Mouse (Mus musculus): Measurements from ENCODE around the gene Thy1. TPM values are rescaled to one million over a fixed set of nuclear protein-coding genes. Genes with fewer than 3 reads are reported as not detected.

Thy1 gene
- polyA plus RNA-seq, 1 experiment, result not detected

- no peaks in the 10 kb centered on the region for H3K36me3 ChIP-seq (ENCODE audit: control insufficient read depth, insufficient read depth)
- H3K27me3 ChIP-seq (ENCODE audit: control insufficient read depth, insufficient read depth, insufficient read length), result no peaks in the 10 kb centered on the region
- no peak overlapping the region for H3ac ChIP-seq (ENCODE audit: control insufficient read depth, insufficient read length, low read depth)
- no peaks in the 10 kb centered on the region for H3K79me3 ChIP-seq (ENCODE audit: low read depth)
- H3K4me3 ChIP-seq (ENCODE audit: insufficient read depth, poor library complexity, severe bottlenecking), result no peak overlapping the region
- no peaks in the 10 kb centered on the region for H3K79me2 ChIP-seq (ENCODE audit: control insufficient read depth, insufficient read depth)
- TF ChIP-seq MYOG (IDR thresholded peaks at IDR 0.05; ENCODE audit: control insufficient read depth, extremely low read depth, insufficient read length), result no peak
- TF ChIP-seq FOSL1 (IDR thresholded peaks at IDR 0.05; ENCODE audit: insufficient read depth, low read length, poor library complexity, severe bottlenecking), result no peak
- TF ChIP-seq CEBPB (IDR thresholded peaks at IDR 0.05; ENCODE audit: low read depth), result no peak
- no peak for TF ChIP-seq MAX (IDR thresholded peaks at IDR 0.05)
- TF ChIP-seq USF1 (IDR thresholded peaks at IDR 0.05; ENCODE audit: low read depth), result no peak
- TF ChIP-seq CTCF (IDR thresholded peaks at IDR 0.05; ENCODE audit: control insufficient read depth, insufficient read depth, insufficient read length), result no peak
- TF ChIP-seq MYOD1 (IDR thresholded peaks at IDR 0.05; ENCODE audit: control insufficient read depth, insufficient read length, low read depth), result no peak
These were observed 29.9 kb downstream of the Thy1 start for GRCm38 (mm10) chr9:44073115-44073514.

- Histone ChIP-seq H3K4me3 (ENCODE audit: insufficient read depth, poor library complexity, severe bottlenecking) (no peak overlapping the region), H3K36me3 (ENCODE audit: control insufficient read depth, insufficient read depth) (no peaks in the 10 kb centered on the region), H3ac (ENCODE audit: control insufficient read depth, insufficient read length, low read depth) (no peak overlapping the region), H3K79me2 (ENCODE audit: control insufficient read depth, insufficient read depth) (no peaks in the 10 kb centered on the region), H3K27me3 (ENCODE audit: control insufficient read depth, insufficient read depth, insufficient read length) (no peaks in the 10 kb centered on the region), H3K79me3 (ENCODE audit: low read depth) (no peaks in the 10 kb centered on the region)
- TF ChIP-seq MYOG (IDR thresholded peaks at IDR 0.05; ENCODE audit: control insufficient read depth, extremely low read depth, insufficient read length), result no peak
- TF ChIP-seq CTCF (IDR thresholded peaks at IDR 0.05; ENCODE audit: control insufficient read depth, insufficient read depth, insufficient read length), result no peak
- no peak for TF ChIP-seq MAX (IDR thresholded peaks at IDR 0.05)
- TF ChIP-seq CEBPB (IDR thresholded peaks at IDR 0.05; ENCODE audit: low read depth), result no peak
- no peak for TF ChIP-seq USF1 (IDR thresholded peaks at IDR 0.05; ENCODE audit: low read depth)
- TF ChIP-seq MYOD1 (IDR thresholded peaks at IDR 0.05; ENCODE audit: control insufficient read depth, insufficient read length, low read depth), result no peak
- no peak for TF ChIP-seq FOSL1 (IDR thresholded peaks at IDR 0.05; ENCODE audit: insufficient read depth, low read length, poor library complexity, severe bottlenecking)
These were observed 31.5 kb downstream of the Thy1 start for GRCm38 (mm10) chr9:44074395-44075275.

DNA sequence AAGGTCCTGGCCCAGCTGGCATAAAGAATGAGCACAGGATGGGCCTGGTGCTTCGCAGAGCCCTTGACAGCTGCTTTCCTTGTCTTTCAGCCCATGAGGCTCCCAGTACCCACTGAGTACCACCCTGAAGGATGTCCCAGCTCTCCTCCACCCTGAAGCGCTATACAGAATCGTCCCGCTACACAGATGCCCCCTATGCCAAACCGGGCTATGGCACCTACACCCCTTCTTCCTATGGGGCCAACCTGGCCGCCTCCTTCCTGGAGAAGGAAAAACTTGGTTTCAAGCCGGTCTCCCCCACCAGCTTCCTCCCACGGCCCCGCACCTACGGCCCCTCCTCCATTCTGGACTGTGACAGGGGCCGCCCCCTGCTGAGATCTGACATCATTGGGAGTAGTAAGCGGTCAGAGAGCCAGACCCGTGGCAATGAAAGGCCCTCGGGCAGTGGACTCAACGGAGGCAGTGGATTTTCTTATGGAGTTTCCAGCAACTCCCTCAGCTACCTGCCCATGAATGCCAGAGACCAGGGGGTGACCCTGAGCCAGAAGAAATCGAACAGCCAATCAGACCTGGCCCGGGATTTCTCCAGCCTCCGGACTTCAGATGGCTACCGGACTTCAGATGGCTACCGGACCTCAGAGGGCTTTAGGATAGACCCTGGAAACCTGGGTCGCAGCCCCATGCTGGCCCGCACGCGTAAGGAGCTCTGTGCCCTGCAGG lies 32.3 kb downstream of the Thy1 start:
- Histone ChIP-seq H3K4me3 (ENCODE audit: insufficient read depth, poor library complexity, severe bottlenecking) (no peak overlapping the region), H3K79me3 (ENCODE audit: low read depth) (no peaks in the 10 kb centered on the region), H3K27me3 (ENCODE audit: control insufficient read depth, insufficient read depth, insufficient read length) (no peaks in the 10 kb centered on the region), H3K79me2 (ENCODE audit: control insufficient read depth, insufficient read depth) (no peaks in the 10 kb centered on the region), H3ac (ENCODE audit: control insufficient read depth, insufficient read length, low read depth) (no peak overlapping the region), H3K36me3 (ENCODE audit: control insufficient read depth, insufficient read depth) (no peaks in the 10 kb centered on the region)
- no peak for TF ChIP-seq MYOD1 (IDR thresholded peaks at IDR 0.05; ENCODE audit: control insufficient read depth, insufficient read length, low read depth)
- TF ChIP-seq USF1 (IDR thresholded peaks at IDR 0.05; ENCODE audit: low read depth), result no peak
- TF ChIP-seq CTCF (IDR thresholded peaks at IDR 0.05; ENCODE audit: control insufficient read depth, insufficient read depth, insufficient read length), result no peak
- TF ChIP-seq MYOG (IDR thresholded peaks at IDR 0.05; ENCODE audit: control insufficient read depth, extremely low read depth, insufficient read length), result no peak
- TF ChIP-seq CEBPB (IDR thresholded peaks at IDR 0.05; ENCODE audit: low read depth), result no peak
- no peak for TF ChIP-seq MAX (IDR thresholded peaks at IDR 0.05)

- H3K27me3 ChIP-seq (ENCODE audit: control insufficient read depth, insufficient read depth, insufficient read length), result no peaks in the 10 kb centered on the region
- H3K79me3 ChIP-seq (ENCODE audit: low read depth), result no peaks in the 10 kb centered on the region
- TF ChIP-seq MAX (IDR thresholded peaks at IDR 0.05), result no peak
- no peak for TF ChIP-seq MYOD1 (IDR thresholded peaks at IDR 0.05; ENCODE audit: control insufficient read depth, insufficient read length, low read depth)
- TF ChIP-seq CEBPB (IDR thresholded peaks at IDR 0.05; ENCODE audit: low read depth), result no peak
- TF ChIP-seq FOSL1 (IDR thresholded peaks at IDR 0.05; ENCODE audit: insufficient read depth, low read length, poor library complexity, severe bottlenecking), result no peak
- TF ChIP-seq MYOG (IDR thresholded peaks at IDR 0.05; ENCODE audit: control insufficient read depth, extremely low read depth, insufficient read length), result no peak
- no peak for TF ChIP-seq CTCF (IDR thresholded peaks at IDR 0.05; ENCODE audit: control insufficient read depth, insufficient read depth, insufficient read length)
- no peak for TF ChIP-seq USF1 (IDR thresholded peaks at IDR 0.05; ENCODE audit: low read depth)
- no peaks in the 10 kb centered on the region for H3K79me2 ChIP-seq (ENCODE audit: control insufficient read depth, insufficient read depth)
- H3ac ChIP-seq (ENCODE audit: control insufficient read depth, insufficient read length, low read depth), result no peak overlapping the region
- H3K4me3 ChIP-seq (ENCODE audit: insufficient read depth, poor library complexity, severe bottlenecking), result no peak overlapping the region
- no peaks in the 10 kb centered on the region for H3K36me3 ChIP-seq (ENCODE audit: control insufficient read depth, insufficient read depth)
These were observed 33.0 kb downstream of the Thy1 start for GRCm38 (mm10) chr9:44075996-44076763.

DNA sequence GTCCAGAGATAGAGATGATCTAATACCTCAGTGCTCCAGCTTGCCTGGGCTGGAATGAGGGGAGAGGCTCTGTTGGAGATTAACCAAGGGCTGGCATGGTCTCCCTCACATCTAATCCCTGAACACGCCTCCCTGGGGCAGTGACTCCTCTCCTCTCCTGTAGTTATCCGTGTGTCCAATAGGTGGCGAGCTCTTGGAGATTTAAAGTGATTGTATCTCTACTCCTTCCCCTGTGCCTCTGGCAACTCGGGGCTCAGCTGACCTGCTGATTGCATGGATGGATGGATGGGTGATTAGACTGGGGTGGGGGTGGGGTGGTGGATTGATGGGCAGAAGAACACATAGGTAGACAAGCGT lies 33.6 kb downstream of the Thy1 start:
- H3K27me3 ChIP-seq (ENCODE audit: control insufficient read depth, insufficient read depth, insufficient read length), result no peaks in the 10 kb centered on the region
- no peaks in the 10 kb centered on the region for H3K36me3 ChIP-seq (ENCODE audit: control insufficient read depth, insufficient read depth)
- H3K4me3 ChIP-seq (ENCODE audit: insufficient read depth, poor library complexity, severe bottlenecking), result no peak overlapping the region
- no peak for TF ChIP-seq USF1 (IDR thresholded peaks at IDR 0.05; ENCODE audit: low read depth)
- TF ChIP-seq MYOD1 (IDR thresholded peaks at IDR 0.05; ENCODE audit: control insufficient read depth, insufficient read length, low read depth), result no peak
- TF ChIP-seq CTCF (IDR thresholded peaks at IDR 0.05; ENCODE audit: control insufficient read depth, insufficient read depth, insufficient read length), result no peak
- TF ChIP-seq CEBPB (IDR thresholded peaks at IDR 0.05; ENCODE audit: low read depth), result no peak
- no peak for TF ChIP-seq FOSL1 (IDR thresholded peaks at IDR 0.05; ENCODE audit: insufficient read depth, low read length, poor library complexity, severe bottlenecking)
- TF ChIP-seq MYOG (IDR thresholded peaks at IDR 0.05; ENCODE audit: control insufficient read depth, extremely low read depth, insufficient read length), result no peak
- TF ChIP-seq MAX (IDR thresholded peaks at IDR 0.05), result no peak
- H3ac ChIP-seq (ENCODE audit: control insufficient read depth, insufficient read length, low read depth), result no peak overlapping the region
- no peaks in the 10 kb centered on the region for H3K79me3 ChIP-seq (ENCODE audit: low read depth)
- H3K79me2 ChIP-seq (ENCODE audit: control insufficient read depth, insufficient read depth), result no peaks in the 10 kb centered on the region
